Mouse (Mus musculus) inflammation-experienced regulatory T-cells, adult 16 weeks (primary cell): ENCODE data around the gene Gm13078. TPM values are rescaled to one million over a fixed set of nuclear protein-coding genes. Genes with fewer than 3 reads are reported as not detected.

ENCODE experiments used
- polyA plus RNA-seq: library from polyadenylated mRNA; unstranded; fragments of 100-300 nt; shearing (Covaris generic); gene quantifications from one replicate; pipeline ENCODE4 v1.2.1, GENCODE M21; 2017

The Gm13078 gene
- polyA plus RNA-seq = not detected

GRCm38 (mm10) chr4:143719155-143719554 lies at the start of gene Gm13078:
Gene Gm13078, plus strand, starts transcription at chr4:143719455.

DNA sequence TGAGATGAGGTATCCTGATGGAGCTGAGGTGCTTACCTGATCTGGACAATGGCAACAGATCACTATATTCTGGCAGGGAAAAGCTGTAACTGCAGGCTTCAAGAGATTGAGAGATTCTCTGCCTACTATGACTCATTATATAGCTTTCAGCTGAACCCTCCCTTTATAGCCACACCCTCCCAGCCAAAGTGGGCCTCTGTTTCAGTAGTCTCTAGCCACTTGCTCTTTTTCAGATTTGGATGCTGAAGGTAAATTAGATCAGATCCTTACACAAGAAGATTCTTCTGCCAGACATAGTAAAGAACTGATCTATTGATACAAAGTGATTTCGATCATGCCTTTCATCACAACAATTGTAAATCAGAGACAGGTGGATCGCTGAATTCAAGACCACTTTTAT lies 16.6 kb upstream of the Gm13078 start, which contains the start of gene Gm13089:
Gene Gm13089 (minus strand): TSS at position 101 of the 400 bp plus-strand sequence.

Other genes with a start within 250 kb of the Gm13078 start
- not detected for gene Gm13043, start 208.1 kb upstream of the Gm13078 start, polyA plus RNA-seq
- gene Gm13040, start 183.5 kb upstream of the Gm13078 start, polyA plus RNA-seq = not detected
- gene BC080695, start 167.8 kb upstream of the Gm13078 start, polyA plus RNA-seq = not detected
- not detected for gene Gm13057, start 167.7 kb upstream of the Gm13078 start, polyA plus RNA-seq
- gene Gm13083, start 104.5 kb upstream of the Gm13078 start, polyA plus RNA-seq = not detected
- gene Gm13088, start 62.2 kb upstream of the Gm13078 start, polyA plus RNA-seq = not detected
- not detected for gene Gm13089, start 16.7 kb upstream of the Gm13078 start, polyA plus RNA-seq
- gene Gm13023, start 69.9 kb downstream of the Gm13078 start, polyA plus RNA-seq = not detected
- gene Gm13084, start 96.6 kb downstream of the Gm13078 start, polyA plus RNA-seq = not detected
- not detected for gene Gm13103, start 127.0 kb downstream of the Gm13078 start, polyA plus RNA-seq
- gene Pramef6, start 180.9 kb downstream of the Gm13078 start, polyA plus RNA-seq = not detected
- not detected for gene Pramef25, start 231.6 kb downstream of the Gm13078 start, polyA plus RNA-seq
- not detected for gene Gm13101, start 247.5 kb downstream of the Gm13078 start, polyA plus RNA-seq